18 mouse cellular contexts compared by ENCODE assay signal in genomic region chr4:24278154-24278553, GRCm38 (mm10).
A peak's percentile ranks its signal among the peaks of the same experiment; 100 is the strongest.
DNase-seq lines count a peak whose midpoint lies in the region; ATAC-seq and TF ChIP-seq lines count a peak whose summit lies in the region.
"Had no signal": no experiment of that assay in that cellular context is flagged by ENCODE, and none has a peak within 500 bp of the region (broad histone marks: within the 10 kb centered on the region; RNA-seq: fewer than 3 reads in every experiment).

No protein-coding gene starts in this region.

- no peaks in the 10 kb centered on the region for H3K9me3 ChIP-seq in forebrain, embryonic 12.5 days
- peaks cover 8% of the 10 kb centered on the region; the same call in 1 of the 2 replicates for H3K9me3 ChIP-seq in forebrain, embryonic 10.5 days
- no peaks in the 10 kb centered on the region for H3K9me3 ChIP-seq in limb, embryonic 14.5 days (ENCODE audit: control insufficient read depth, low read length)
- no peaks in the 10 kb centered on the region for H3K9me3 ChIP-seq in limb, embryonic 10.5 days (replicated peaks)
- H3K9me3 ChIP-seq in stomach, postnatal 0 days (ENCODE audit: control insufficient read depth, low read length): no peaks in the 10 kb centered on the region
- H3K9me3 ChIP-seq: kidney, embryonic 15.5 days; liver, embryonic 12.5 days had no signal

- no peak overlapping the region for H3K4me2 ChIP-seq in forebrain, embryonic 12.5 days
- H3K4me2 ChIP-seq in limb, embryonic 14.5 days (replicated peaks; ENCODE audit: low read depth, low read length, severe bottlenecking): no peak overlapping the region
- H3K4me2 ChIP-seq in stomach, postnatal 0 days (replicated peaks; ENCODE audit: low read depth): no peak overlapping the region
- H3K4me2 ChIP-seq: kidney, embryonic 15.5 days; liver, embryonic 12.5 days had no signal

- TF ChIP-seq POLR2A in limb, embryonic 14.5 days (IDR thresholded peaks at IDR 0.05; ENCODE audit: borderline replicate concordance, extremely low read depth, insufficient read depth, insufficient read length): no peak

- H3K27ac ChIP-seq in forebrain, embryonic 12.5 days: no peak overlapping the region
- no peak overlapping the region for H3K27ac ChIP-seq in forebrain, embryonic 10.5 days
- no peak overlapping the region for H3K27ac ChIP-seq in limb, embryonic 14.5 days (replicated peaks; ENCODE audit: low read depth, low read length)
- H3K27ac ChIP-seq in limb, embryonic 10.5 days: no peak overlapping the region
- no peak overlapping the region for H3K27ac ChIP-seq in stomach, postnatal 0 days (replicated peaks)
- H3K27ac ChIP-seq: heart, embryonic 10.5 days; kidney, embryonic 15.5 days; liver, embryonic 12.5 days had no signal

- H3K36me3 ChIP-seq in forebrain, embryonic 12.5 days (replicated peaks): no peaks in the 10 kb centered on the region
- no peaks in the 10 kb centered on the region for H3K36me3 ChIP-seq in forebrain, embryonic 10.5 days (replicated peaks)
- no peaks in the 10 kb centered on the region for H3K36me3 ChIP-seq in limb, embryonic 14.5 days (ENCODE audit: control insufficient read depth, insufficient read depth, low read length)
- no peaks in the 10 kb centered on the region for H3K36me3 ChIP-seq in limb, embryonic 10.5 days
- no peaks in the 10 kb centered on the region for H3K36me3 ChIP-seq in stomach, postnatal 0 days (ENCODE audit: control insufficient read depth, insufficient read depth, low read length)
- H3K36me3 ChIP-seq: heart, embryonic 10.5 days; kidney, embryonic 15.5 days; liver, embryonic 12.5 days had no signal

- 57% methylated on average over 3 of the region's 3 CpGs for WGBS in forebrain, embryonic 12.5 days
- 62% methylated on average over 3 of the region's 3 CpGs for WGBS in forebrain, embryonic 10.5 days
- WGBS in limb, embryonic 14.5 days: 46% methylated on average over 3 of the region's 3 CpGs
- 60% methylated on average over 3 of the region's 3 CpGs for WGBS in limb, embryonic 10.5 days
- 51% methylated on average over 3 of the region's 3 CpGs for WGBS in stomach, postnatal 0 days

- peak; percentile 27 for TF ChIP-seq CTCF in stomach, postnatal 0 days (IDR thresholded peaks at IDR 0.05; ENCODE audit: low read depth)

- H3K9ac ChIP-seq in forebrain, embryonic 12.5 days: no peak overlapping the region
- H3K9ac ChIP-seq in limb, embryonic 14.5 days (ENCODE audit: low read depth, low read length, severe bottlenecking): no peak overlapping the region
- no peak overlapping the region for H3K9ac ChIP-seq in stomach, postnatal 0 days (ENCODE audit: low read length)
- H3K9ac ChIP-seq: forebrain, postnatal 0 days; kidney, embryonic 15.5 days; liver, embryonic 12.5 days had no signal

- no peak for DNase-seq in forebrain, embryonic 10.5 days (ENCODE audit: extremely low spot score, low spot score)
- DNase-seq in limb, embryonic 14.5 days (ENCODE audit: low spot score): peak; percentile 16
- no peak for DNase-seq in limb, embryonic 10.5 days (ENCODE audit: low spot score)
- DNase-seq in adipocyte (ENCODE audit: low spot score): peak; percentile 4
- no peak for DNase-seq in stomach, postnatal 0 days (ENCODE audit: low spot score)
- no peak for DNase-seq in heart, adult 11 months
- DNase-seq in right cerebral cortex, postnatal 36 days (ENCODE audit: low spot score in 2 of 2): no peak
- DNase-seq: B cell, adult 2 months; cerebellum, adult 11 months; cerebellum, postnatal 36 days; forebrain, postnatal 0 days; heart, postnatal 14 days; thymus, postnatal 36 days had no signal

- 0 out of 2 replicates have a peak, but pooled peaks have one; percentile 17 for ATAC-seq in forebrain, embryonic 12.5 days (ENCODE audit: low FRiP score)
- ATAC-seq in limb, embryonic 14.5 days (ENCODE audit: low FRiP score, low read depth): no peak
- no peak for ATAC-seq in stomach, postnatal 0 days (ENCODE audit: low FRiP score, low TSS enrichment)
- ATAC-seq: forebrain, postnatal 0 days; hindbrain, embryonic 16.5 days; liver, embryonic 12.5 days had no signal

- TF ChIP-seq EP300 in stomach, postnatal 0 days (optimal IDR thresholded peaks at IDR 0.05): no peak

- no peaks in the 10 kb centered on the region for H3K4me1 ChIP-seq in forebrain, embryonic 12.5 days
- H3K4me1 ChIP-seq in forebrain, embryonic 10.5 days: no peaks in the 10 kb centered on the region
- H3K4me1 ChIP-seq in limb, embryonic 14.5 days (ENCODE audit: control insufficient read depth, insufficient read depth, low read length): no peaks in the 10 kb centered on the region
- no peaks in the 10 kb centered on the region for H3K4me1 ChIP-seq in limb, embryonic 10.5 days
- no peaks in the 10 kb centered on the region for H3K4me1 ChIP-seq in stomach, postnatal 0 days (replicated peaks; ENCODE audit: control insufficient read depth, insufficient read depth)
- H3K4me1 ChIP-seq: heart, embryonic 10.5 days; kidney, embryonic 15.5 days; liver, embryonic 12.5 days had no signal

- H3K4me3 ChIP-seq in forebrain, embryonic 12.5 days (replicated peaks): no peak overlapping the region
- H3K4me3 ChIP-seq in forebrain, embryonic 10.5 days: no peak overlapping the region
- H3K4me3 ChIP-seq in limb, embryonic 14.5 days (replicated peaks; ENCODE audit: low read length): no peak overlapping the region
- H3K4me3 ChIP-seq in limb, embryonic 10.5 days: no peak overlapping the region
- H3K4me3 ChIP-seq in stomach, postnatal 0 days (ENCODE audit: low read depth, low read length): no peak overlapping the region
- H3K4me3 ChIP-seq: heart, embryonic 10.5 days; kidney, embryonic 15.5 days; liver, embryonic 12.5 days had no signal

- H3K27me3 ChIP-seq in forebrain, embryonic 12.5 days: no peaks in the 10 kb centered on the region
- no peaks in the 10 kb centered on the region for H3K27me3 ChIP-seq in forebrain, embryonic 10.5 days (ENCODE audit: poor library complexity, severe bottlenecking)
- no peaks in the 10 kb centered on the region for H3K27me3 ChIP-seq in limb, embryonic 14.5 days (ENCODE audit: control insufficient read depth, insufficient read depth, low read length)
- H3K27me3 ChIP-seq in limb, embryonic 10.5 days (ENCODE audit: low read depth, poor library complexity, severe bottlenecking): no peaks in the 10 kb centered on the region
- H3K27me3 ChIP-seq in stomach, postnatal 0 days (ENCODE audit: control insufficient read depth, insufficient read depth, low read length): no peaks in the 10 kb centered on the region
- H3K27me3 ChIP-seq: kidney, embryonic 15.5 days; liver, embryonic 12.5 days had no signal

Comparison
In these comparisons a context has a peak if more than half of its experiments do, and no peak if none do; other contexts are left out.
1. DNase-seq: peak in limb, embryonic 14.5 days (single experiment) and adipocyte (single experiment); none in forebrain, embryonic 10.5 days (single experiment), limb, embryonic 10.5 days (single experiment), stomach, postnatal 0 days (single experiment), heart, adult 11 months (single experiment) and right cerebral cortex, postnatal 36 days (0 of 2).